Mouse (Mus musculus) heart, postnatal 36 days (tissue): Measurements from ENCODE around the gene Synj1. TPM values are rescaled to one million over a fixed set of nuclear protein-coding genes. Genes with fewer than 3 reads are reported as not detected.

Experiments used
- DNase-seq, 2 experiments: peaks; one replicate each; pipeline ENCODE4 v3.0.0; 2021 to 2022
- intact Hi-C: fragments of 180-260 bp; cut with DNase I; formaldehyde crosslinking; loops from one replicate; pipeline ENCODE4 v1.15.1; 2025
- total RNA-seq, 2 experiments: library from RNA; stranded (reverse); gene quantifications; 2 replicates each; pipeline ENCODE4 v1.2.3; 2021

Gene Synj1
- total RNA-seq, result 10 to 100 TPM; 29.1 to 29.6 TPM

DNA sequence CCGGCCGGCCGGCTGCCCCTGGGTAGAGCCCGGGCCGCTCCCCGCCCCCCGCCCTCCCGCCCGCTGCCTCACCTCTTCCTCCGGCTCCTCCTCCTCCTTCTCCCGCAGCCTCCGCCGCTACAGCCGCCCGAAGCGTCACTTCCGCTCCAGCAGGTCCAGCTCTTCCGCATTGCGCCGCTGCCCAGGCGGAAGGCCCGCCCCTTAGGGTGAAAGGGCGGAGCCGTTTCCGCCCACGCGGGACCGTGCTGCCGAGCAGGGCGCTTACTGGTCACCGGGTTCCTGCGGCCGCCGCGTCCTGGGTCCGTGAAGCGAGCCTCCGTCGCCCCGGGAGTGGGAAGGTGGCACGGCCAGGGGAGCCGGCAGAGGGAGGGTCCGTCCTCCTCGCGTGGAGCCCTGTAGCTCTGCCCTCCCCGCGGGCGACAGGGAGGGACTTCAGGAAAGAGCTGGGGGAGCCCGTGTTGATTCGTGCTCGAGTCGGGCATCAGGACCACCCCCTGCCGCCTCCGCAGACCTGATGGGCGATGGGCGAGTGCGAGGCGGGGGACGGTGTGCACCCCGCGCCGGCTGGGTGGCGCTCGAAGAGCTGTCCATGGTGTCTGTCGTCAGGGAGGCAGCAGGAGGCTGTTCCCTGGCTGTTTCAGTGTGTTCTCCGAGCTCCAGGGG is at the start of gene Synj1:
TSS of gene Synj1 (minus strand) at position 288 of the 663 bp plus-strand sequence.
- intact Hi-C loops, result loop anchor here (2.0 kb wide), 1 partner anchor 76 kb away; the partner anchor contains the start of gene Cfap298
- peak; percentile 90 to 93 for DNase-seq

DNA sequence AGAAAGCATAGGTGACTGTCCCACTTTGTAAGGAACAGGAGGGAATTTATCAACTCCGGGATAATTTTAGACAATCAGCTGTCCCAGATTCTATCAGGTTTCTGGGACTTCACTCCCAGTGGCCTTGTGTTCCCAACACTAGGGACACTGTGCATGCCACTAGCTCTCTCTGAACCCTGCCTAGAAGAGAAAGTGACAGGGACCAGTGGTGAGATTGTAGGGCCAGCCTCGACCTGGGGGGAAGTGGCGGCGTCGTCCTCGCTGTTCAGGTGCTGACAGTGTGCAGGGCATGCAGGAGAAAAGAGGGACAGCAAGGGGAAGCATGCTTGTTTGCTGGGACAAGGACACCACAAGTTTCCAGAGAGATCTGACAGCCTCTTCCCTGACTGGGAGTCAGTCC is 46.6 kb upstream of the Synj1 start:
- intact Hi-C loops, result no loop called here
- DNase-seq, result no peak

DNA sequence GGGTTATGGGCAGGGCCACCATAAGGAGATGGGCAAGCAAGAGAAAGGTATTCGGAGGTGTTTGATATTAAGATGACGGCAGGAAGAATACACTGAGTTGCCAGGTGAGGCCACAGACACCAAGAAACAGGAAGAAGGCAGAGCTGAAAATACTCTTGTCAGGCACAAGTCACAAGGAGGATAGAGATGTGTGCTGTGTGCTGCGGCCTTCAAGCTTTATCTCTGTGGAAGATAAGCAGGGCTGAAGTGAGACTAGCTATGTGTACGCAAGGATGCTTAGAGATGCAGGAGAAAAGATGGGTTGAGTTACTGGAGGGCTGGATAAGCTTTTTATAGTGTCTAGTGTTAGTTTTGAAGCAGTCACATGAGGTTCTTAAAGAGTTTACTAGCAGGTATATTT is 46.2 kb upstream of the Synj1 start:
- intact Hi-C loops, result no loop called here

DNA sequence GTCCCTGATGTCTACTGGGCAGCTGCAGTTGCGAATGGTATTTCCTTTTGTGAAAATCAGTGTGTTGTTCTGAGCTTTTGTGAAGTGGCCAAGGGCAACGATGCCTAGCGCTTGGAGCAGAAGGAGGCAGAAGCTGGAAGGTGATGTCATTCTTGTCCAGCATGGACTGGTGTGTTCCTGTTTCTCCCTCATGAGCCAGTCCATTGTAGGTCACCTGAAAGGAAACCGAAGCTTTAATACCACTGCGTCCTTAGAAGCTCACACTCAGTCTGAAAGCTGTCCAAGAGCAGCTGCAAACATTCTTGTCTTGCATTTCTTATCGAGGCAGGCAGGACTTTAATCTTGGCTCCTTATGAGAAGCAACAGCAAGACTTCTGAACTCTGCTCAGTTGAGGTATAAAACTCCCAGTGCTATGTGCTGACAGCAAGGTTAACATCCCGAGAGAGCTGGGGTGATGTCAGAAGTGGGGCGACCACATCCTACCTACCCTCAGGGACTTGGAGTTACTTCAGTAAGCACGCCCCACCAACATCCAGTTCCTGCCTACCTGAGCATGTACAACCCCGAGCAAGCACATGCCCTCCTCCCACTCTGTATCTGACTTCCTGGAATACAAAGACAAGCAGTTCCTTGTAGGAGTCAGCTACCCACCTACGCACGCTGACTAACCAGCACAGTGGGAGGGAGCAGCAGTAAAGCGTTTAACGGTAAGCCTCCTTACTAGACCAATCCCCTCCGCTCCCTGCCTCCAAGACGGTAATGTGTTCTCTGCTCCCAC is 45.1 kb upstream of the Synj1 start:
- intact Hi-C loops, result no loop called here
- DNase-seq, result no peak

More for the DNA sequence above, 46.2 kb upstream of the Synj1 start:
- no peak for DNase-seq

DNA sequence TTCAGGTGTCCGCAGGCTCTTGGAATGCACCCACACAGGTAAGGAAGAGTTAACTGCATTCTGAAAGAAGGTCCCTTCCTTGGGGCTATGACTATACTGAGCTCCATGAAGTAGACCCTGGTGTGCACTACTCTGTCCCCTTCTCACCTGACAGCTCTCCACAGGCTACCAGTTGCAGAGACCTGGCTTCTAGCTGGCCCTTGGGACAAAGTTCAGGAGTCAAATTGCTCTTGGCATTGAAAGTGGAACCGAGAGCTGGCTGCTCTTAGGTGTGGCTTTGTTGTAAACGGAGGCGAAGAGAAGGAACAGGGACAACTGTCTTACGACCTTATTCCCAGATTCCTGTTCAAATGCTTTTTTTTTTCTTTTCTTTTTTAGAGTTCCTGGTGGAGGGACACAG is 44.0 kb upstream of the Synj1 start:
- DNase-seq, result no peak
- intact Hi-C loops, result no loop called here

DNA sequence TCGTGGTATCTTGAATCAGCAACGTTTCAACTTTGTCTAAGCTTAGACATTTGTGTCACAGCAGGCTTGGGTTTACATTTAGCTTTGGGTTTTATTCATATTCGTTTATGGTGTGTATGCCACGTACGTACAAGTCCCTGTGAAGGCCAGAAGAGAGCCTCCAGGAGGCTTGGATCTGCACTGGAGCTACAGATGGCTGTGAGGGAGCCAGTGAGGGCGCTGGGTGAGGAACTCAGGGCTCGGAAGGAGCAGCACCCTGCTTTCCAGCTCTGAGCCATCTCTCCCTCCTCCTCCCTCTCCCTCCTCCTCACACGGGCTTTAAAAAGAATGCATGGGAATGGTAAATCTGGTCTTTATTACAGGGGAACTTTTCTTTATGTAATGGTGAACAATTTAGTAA is 42.5 kb upstream of the Synj1 start:
- intact Hi-C loops, result no loop called here
- DNase-seq, result no peak

DNA sequence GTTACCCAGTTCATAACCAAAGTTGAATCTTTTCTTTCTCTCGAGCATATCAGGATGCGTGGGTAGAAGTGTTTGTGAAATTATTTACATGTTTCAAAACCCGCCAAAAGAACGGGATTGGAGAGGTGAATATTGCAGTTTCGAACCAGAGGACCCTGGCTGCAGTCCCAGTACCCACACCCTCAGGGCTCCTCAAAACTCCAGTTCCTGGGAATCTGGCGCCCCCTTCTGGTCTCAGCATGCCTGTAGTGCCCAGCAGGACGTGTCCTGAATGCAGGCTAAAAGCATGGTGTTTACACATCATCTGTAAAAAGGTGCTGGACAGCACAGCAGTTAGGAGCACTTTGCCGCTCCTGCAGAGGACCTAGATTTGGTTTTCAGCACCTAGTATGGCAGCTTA is 34.4 kb upstream of the Synj1 start:
- peak; percentile 43 to 49 for DNase-seq

DNA sequence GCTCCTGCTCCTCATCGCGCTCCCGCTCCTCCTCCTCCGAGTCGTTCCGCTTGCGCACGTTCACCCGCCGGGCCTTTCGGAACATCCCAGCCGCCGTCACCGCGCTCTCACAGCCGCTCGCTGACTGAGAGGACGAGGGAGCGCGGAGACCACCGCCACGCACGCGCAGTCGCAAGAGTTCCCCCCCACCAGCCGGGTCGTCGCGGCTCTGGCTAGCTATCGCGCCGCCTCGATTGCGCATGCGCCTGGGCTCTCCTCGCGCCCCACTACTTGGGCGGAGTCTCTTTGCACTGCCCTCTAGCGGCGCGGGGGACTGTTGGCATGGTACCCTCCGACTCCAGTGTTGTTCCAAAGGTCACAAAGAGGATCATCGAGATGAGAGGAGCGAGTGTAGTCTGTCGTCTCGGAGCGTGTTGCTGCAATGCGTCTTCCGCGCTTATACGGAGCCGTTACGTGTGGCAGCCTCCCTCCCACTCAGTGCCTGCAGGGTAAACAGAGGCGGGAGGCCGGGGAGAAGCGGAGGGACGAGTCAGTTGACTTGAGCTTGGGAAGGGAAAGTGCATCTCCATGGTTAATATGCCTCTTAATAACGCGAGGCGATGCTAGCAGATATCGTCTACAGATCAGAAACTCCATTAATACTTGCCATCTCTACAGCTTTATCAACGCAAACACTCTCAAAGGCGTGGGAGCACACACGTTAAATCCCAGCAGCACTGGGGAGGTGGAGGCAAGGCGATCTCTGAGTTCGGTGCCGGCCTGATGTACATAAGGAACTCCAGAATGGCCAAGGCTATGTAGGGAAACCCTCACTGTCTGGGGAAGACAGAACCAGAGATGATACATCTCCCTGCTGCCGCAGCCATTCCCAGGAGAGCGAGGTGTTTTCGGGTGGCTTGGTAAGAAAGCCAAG is 33.4 kb upstream of the Synj1 start, which contains the start of gene Paxbp1:
TSS of gene Paxbp1 (minus strand) at position 274 of the 913 bp plus-strand sequence.
- intact Hi-C loops, result loop anchor here (2.0 to 10.0 kb wide), 2 partner anchors 32 to 760 kb away; partner anchors contain the start of gene Scaf4
- peak; percentile 99 for DNase-seq

More for the DNA sequence above, 34.4 kb upstream of the Synj1 start:
- intact Hi-C loops, result loop anchor here (2.0 to 10.0 kb wide), 2 partner anchors 33 to 761 kb away; partner anchors contain the start of gene Scaf4

DNA sequence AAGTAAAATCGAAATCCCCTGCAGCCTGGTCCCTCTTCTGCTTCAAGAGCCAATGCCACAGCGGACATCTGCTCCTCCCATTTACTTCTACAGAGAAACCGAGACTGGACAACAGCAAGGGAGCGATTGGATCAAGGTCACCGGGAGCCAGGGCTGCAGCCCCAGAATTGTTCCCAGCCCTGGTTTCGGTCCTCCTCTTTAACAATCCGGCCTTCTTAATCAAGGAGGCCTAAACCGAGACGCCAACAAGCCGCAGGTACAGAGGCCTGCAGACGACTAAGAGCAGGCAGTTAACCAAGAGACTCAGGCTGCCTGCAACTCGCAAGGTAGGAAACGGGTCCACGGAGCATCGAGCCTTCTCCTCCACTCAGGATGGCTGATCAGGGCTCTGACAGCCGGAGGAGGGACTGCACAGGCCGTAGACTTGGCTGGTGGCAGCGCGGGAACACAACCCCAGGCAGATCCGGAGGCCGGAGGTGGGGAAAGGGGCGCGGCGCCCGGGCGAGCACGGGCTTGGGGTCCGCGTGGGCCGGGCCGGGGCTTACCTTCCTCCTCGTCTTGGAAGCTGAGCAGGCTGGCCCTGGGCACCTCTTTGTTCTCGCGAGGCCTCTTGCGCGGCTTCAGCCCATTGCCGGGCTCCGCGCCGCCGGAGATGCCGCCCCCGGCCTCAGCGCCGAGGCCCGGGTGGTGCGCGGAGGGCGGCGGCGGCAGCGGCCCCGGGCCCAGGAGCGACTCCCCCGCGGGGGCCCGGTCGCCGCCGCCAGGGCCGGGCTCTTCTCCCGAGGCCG is 32.5 kb upstream of the Synj1 start:
- intact Hi-C loops, result loop anchor here (2.0 to 10.0 kb wide), 2 partner anchors 31 to 759 kb away; partner anchors contain the start of gene Scaf4
- DNase-seq, result peak in 1 of 2 experiments; percentile 48

DNA sequence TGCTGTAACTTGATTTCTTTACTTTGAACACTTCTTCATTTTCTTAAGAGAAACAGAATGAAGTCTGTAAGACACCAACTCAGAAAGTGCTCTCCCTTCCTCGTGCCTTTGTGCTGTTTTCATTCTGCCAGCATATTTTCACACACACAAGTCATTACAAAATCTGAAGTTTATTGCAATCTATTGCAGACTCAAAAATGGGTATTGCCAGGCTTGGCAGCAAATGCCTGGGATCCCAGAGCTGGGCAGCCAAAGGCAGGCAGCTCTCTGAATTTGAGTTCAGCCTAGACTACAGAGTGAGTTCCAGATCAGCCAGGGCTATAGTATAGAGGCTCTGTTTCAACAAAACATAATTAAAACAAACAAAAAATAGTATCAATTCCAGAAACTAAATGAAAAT is 31.5 kb upstream of the Synj1 start:
- intact Hi-C loops, result loop anchor here (10.0 kb wide), 1 partner anchor 758 kb away; the partner anchor contains the start of gene Scaf4
- DNase-seq, result no peak

DNA sequence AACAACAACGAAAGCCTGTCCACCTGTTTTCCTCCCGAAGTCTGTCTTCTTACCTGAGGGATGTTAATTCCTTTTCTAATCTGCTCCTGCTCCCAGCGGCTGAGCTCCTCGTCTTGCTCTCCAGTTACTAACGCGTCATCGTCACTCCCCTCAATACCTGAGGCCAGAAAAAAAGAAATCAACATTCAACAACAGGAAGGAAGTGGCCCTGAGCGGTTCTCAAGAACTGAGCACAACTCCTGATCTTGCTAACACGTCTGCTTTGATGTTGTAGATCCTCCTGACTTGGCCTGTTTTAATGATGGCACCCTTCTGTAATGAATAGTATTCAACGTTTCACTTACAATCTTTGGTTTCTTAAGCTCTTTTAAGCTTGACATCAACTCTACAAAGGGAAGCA is 24.8 kb upstream of the Synj1 start:
- no peak for DNase-seq
- intact Hi-C loops, result no loop called here

DNA sequence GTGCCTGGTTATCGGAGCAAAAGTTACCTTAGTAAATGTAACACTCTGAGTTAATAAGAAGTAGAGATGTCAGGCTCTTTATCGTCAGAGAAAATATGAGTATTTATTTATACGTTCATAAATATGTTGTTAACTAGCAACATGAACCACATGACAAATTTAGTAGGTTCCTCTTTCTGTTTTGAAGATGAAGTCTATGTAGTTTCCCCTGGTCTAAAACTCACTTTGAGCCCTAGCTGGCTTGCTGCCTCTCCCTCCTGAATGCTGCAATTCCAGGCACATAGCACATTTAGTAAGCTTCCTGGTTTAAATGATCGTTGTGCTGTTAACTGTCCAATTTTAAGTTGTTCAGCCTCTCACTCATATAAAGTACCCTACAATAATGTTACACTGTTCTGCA is 19.6 kb upstream of the Synj1 start:
- intact Hi-C loops, result no loop called here

DNA sequence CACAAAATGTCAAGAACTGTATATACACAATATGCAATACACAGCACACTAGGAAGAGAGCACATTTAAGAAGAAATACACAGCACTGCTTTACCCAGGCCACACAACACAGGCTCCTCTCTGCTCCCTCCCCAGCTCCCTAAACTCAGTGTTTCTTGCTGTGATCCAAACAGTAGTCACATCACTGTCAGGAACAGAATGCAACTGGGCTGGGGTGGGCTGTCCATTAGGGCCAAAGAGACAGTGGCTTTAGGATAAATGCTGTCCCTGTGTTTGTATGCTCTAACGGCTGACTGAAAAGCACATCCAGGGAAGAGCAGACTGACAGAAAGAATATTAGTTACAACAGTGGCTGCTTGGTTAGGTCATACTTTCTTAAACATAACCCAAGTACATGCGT is 18.8 kb upstream of the Synj1 start:
- no peak for DNase-seq
- intact Hi-C loops, result no loop called here

More for the DNA sequence above, 19.6 kb upstream of the Synj1 start:
- DNase-seq, result no peak

DNA sequence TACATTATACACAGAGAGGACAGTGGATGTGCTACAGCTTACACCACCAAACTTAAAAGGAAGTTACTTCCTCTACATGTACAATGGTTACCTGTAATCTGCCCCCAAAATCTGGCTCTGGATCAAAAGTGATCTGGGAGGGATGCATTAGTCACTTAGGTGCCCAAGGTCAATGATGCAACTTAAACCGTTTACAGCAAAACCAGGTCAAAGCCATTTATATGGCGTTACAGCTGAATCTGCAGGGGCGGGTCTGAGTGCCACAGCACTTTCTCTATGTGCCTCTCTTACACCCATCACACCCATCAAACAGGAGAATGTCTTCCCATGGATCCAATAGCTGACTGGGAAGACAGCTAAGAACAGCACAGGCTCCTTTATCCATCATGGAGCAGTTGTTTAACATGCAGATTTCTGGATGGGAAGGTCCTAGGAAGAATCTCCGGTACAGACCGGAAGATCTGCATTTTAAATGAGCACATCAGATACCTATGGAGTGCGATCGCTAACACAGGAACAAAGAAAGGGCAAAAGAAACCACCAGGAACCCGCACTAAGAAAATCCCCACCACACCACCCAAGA is 18.1 kb upstream of the Synj1 start:
- no peak for DNase-seq
- intact Hi-C loops, result no loop called here

DNA sequence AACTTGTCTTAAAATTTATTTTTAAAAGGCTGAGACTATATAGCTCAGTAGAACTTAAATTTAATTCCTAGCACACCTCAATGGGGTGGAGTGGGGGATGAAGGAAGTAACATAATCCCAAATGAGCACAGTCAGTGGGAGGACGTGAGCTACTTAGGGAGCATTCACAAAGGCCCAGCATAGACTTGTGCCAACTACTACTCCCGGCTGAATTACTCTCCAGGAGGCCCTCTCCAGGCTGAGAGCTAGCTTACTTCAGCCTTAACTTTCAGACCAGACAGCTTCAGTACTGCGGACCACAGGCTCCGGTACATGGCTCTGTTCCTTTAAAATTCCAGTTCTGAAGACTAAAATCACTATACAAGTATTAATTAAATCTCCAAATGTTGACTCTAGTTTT is 15.2 kb upstream of the Synj1 start:
- intact Hi-C loops, result no loop called here
- DNase-seq, result no peak

DNA sequence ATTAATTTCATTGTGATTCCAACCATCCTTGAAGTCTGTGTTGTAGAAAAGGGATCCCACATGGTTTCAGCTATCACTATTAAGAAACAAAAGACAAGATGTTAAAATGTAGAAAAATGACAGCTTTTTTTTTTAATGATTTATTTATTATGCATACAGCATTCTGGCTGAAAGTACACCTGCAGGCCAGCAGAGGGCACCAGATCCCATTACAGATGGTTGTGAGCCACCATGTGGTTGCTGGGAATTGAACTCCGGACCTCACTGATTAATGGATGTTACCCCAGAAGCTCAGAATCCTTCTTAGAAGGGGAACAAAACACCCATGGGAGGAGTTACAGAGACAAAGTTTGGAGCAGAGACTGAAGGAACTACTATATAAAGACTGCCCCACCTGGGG is 12.3 kb upstream of the Synj1 start:
- intact Hi-C loops, result loop anchor here (1.0 kb wide), 1 partner anchor 51 kb away; no protein-coding TSS in a partner anchor
- DNase-seq, result peak in 1 of 2 experiments; percentile 27

DNA sequence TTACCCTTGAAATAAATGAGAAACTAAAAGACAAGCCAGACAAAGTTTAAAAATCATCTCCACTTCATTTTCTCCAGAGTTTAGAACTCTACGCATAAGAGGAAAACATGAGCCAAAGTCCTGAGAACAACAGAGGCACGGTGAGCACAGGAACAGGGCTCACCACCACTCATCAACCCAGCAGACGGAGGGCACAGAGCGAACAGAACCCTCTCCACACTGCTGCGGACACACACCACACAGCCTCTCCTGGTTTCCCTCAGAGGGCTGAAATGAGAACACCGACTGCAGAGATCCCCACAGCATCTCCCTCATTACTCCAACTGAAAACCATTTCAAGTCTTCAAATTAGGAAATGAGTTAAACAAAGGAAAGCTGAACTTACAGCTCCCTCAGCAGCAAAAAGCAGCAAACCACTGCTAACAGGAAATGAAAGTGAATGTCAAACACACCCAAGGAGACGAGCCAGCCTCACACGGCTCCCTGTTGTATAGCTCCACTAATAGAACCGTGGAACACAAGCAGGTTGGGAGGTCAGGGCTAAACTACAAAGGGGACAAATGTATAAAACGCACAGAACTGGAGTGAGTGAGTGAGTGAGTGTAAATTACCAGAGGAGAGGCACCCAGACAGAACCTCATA is 9.9 kb upstream of the Synj1 start:
- intact Hi-C loops, result no loop called here
- no peak for DNase-seq

DNA sequence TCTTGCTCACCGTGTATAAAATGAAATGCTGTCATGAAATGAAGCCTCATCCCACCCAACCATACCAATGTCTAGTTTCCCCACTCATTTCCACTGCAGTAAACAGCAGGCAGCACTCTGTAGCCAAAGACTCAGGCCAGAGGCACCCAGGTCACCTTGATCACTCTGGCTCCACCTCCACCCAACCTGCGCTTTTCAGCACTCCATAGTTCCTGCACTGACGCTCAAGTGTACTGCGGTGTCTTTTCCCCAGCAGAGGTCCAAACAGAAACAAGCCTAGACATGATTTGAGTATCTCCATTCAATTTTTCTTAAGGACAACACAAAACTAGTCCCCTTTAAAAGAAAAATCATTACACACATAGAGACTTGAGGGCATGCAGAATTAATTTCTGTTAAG is 8.4 kb upstream of the Synj1 start:
- no peak for DNase-seq
- intact Hi-C loops, result no loop called here

DNA sequence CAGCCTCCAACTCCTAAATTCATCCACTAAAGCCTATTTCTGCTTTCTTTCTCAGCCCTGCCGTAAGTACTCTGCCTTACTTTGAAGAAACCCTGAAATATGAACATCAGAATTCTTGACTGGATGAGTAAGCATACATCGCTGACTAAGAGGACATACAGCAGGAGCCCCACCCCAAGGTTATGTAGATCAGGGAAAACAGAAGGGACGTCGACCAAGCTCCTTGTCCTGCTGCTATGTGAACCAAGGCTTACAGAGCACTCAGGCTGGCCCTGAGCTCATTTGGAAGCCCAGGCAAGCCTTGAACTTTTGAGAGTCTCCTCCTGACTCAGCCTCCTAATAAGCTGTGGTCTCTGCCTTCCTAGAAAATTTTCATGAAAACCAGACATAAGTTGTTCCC is 4.7 kb upstream of the Synj1 start:
- intact Hi-C loops, result no loop called here
- no peak for DNase-seq
